Mouse (Mus musculus) MEL (cell line): ENCODE results near the gene Bcr. TPM values are rescaled to one million over a fixed set of nuclear protein-coding genes. Genes with fewer than 3 reads are reported as not detected.

ENCODE experiments used
- DNase-seq: peaks from one replicate; pipeline ENCODE4 v3.0.0; 2011; ENCODE audit warnings: low read depth, low spot score
- H3K27ac ChIP-seq: 2 replicates; pipeline ENCODE4 v1.5.1; 2012; ENCODE audit warnings: low read depth, mild to moderate bottlenecking, control low read depth, low read length, moderate library complexity; ENCODE audit not compliant: control insufficient read depth
- H3K27me3 ChIP-seq, 2 experiments: fragments of 150-350 bp in 1 of 2; sonication (generic) in 1 of 2; 2 replicates each; pipeline ENCODE4 v1.6.1; 2012; ENCODE audit warnings: low read length in 2 of 2, mild to moderate bottlenecking in 2 of 2, improper control_type of control experiment in 1 of 2, moderate library complexity in 1 of 2; ENCODE audit not compliant: insufficient read depth in 2 of 2, control insufficient read depth in 1 of 2
- H3K36me3 ChIP-seq, 2 experiments: 2 replicates each; pipeline ENCODE4 v1.6.1; 2012 to 2014; ENCODE audit warnings: low read length in 2 of 2, improper control_type of control experiment in 1 of 2, inconsistent platforms in 1 of 2, mild to moderate bottlenecking in 1 of 2; ENCODE audit not compliant: insufficient read depth in 2 of 2, control insufficient read depth in 1 of 2
- H3K4me1 ChIP-seq, 2 experiments: fragments of 150-350 bp in 1 of 2; sonication (generic) in 1 of 2; 2 replicates each; pipeline ENCODE4 v1.6.1; 2012; ENCODE audit warnings: low read length in 2 of 2, improper control_type of control experiment in 1 of 2, mild to moderate bottlenecking in 1 of 2; ENCODE audit not compliant: insufficient read depth in 2 of 2, control insufficient read depth in 1 of 2
- H3K4me3 ChIP-seq, 2 experiments: fragments of 150-350 bp in 1 of 2; sonication (generic) in 1 of 2; 2 replicates each; pipeline ENCODE4 v1.5.1; 2012; ENCODE audit warnings: low read depth in 2 of 2, low read length in 2 of 2, mild to moderate bottlenecking in 2 of 2, moderate library complexity in 2 of 2, control low read depth in 1 of 2, improper control_type of control experiment in 1 of 2; ENCODE audit not compliant: control insufficient read depth in 1 of 2, insufficient read depth in 1 of 2
- H3K79me2 ChIP-seq: 2 replicates; pipeline ENCODE4 v1.6.1; 2012; ENCODE audit warnings: mild to moderate bottlenecking, low read length, moderate library complexity; ENCODE audit not compliant: control insufficient read depth, poor library complexity, insufficient read depth
- H3K9ac ChIP-seq: 2 replicates; pipeline ENCODE4 v1.6.1; 2012; ENCODE audit warnings: low read depth, mild to moderate bottlenecking, control low read depth, low read length, moderate library complexity; ENCODE audit not compliant: control insufficient read depth, poor library complexity, severe bottlenecking
- H3K9me3 ChIP-seq: fragments of 150-350 bp; sonication (generic); replicated peaks from 2 replicates; pipeline ENCODE4 v1.6.1; 2012; ENCODE audit warnings: mild to moderate bottlenecking, low read length, improper control_type of control experiment, moderate library complexity; ENCODE audit not compliant: insufficient read depth
- BHLHE40 ChIP-seq: IDR thresholded peaks from 2 replicates; pipeline ENCODE4 v1.6.1; 2012; ENCODE audit warnings: low read depth, mild to moderate bottlenecking, inconsistent platforms, low read length, improper control_type of control experiment, borderline replicate concordance
- CHD1 ChIP-seq: IDR thresholded peaks from 2 replicates; pipeline ENCODE4 v1.6.1; 2012; ENCODE audit warnings: low read depth, mild to moderate bottlenecking, inconsistent platforms, low read length, improper control_type of control experiment
- CTCF ChIP-seq, 3 experiments: IDR thresholded peaks in 2 of 3; conservative IDR thresholded peaks in 1 of 3; 2 replicates each; pipeline ENCODE4 v1.5.1; 2011 to 2012; ENCODE audit warnings: low read length in 3 of 3, low read depth in 2 of 3, mild to moderate bottlenecking in 2 of 3, improper control_type of control experiment in 1 of 3, inconsistent platforms in 1 of 3, mixed read lengths in 1 of 3, moderate library complexity in 1 of 3; ENCODE audit not compliant: control insufficient read depth in 1 of 3, insufficient read depth in 1 of 3, poor library complexity in 1 of 3, severe bottlenecking in 1 of 3
- ELF1 ChIP-seq: IDR thresholded peaks from 2 replicates; pipeline ENCODE4 v1.6.1; 2014; ENCODE audit warnings: low read depth, mild to moderate bottlenecking, inconsistent platforms, low read length, improper control_type of control experiment, moderate library complexity
- EP300 ChIP-seq, 2 experiments: IDR thresholded peaks; 2 replicates each; pipeline ENCODE4 v1.6.1; 2011; ENCODE audit warnings: improper control_type of control experiment in 2 of 2, low read length in 2 of 2, low read depth in 1 of 2, mild to moderate bottlenecking in 1 of 2
- GABPA ChIP-seq: IDR thresholded peaks from 2 replicates; pipeline ENCODE4 v1.6.1; 2012; ENCODE audit warnings: low read depth, mild to moderate bottlenecking, inconsistent platforms, low read length, improper control_type of control experiment, moderate library complexity
- GATA1 ChIP-seq: IDR thresholded peaks from 2 replicates; pipeline ENCODE4 v1.6.1; 2011; ENCODE audit warnings: low read depth, low read length, improper control_type of control experiment
- JUND ChIP-seq: IDR thresholded peaks from 2 replicates; pipeline ENCODE4 v1.6.1; 2011; ENCODE audit warnings: low read depth, mild to moderate bottlenecking, improper control_type of control experiment, low read length
- MEF2A ChIP-seq: IDR thresholded peaks from 2 replicates; pipeline ENCODE4 v1.6.1; 2014; ENCODE audit warnings: low read depth, mild to moderate bottlenecking, inconsistent platforms, low read length, improper control_type of control experiment; ENCODE audit not compliant: poor library complexity, insufficient replicate concordance, severe bottlenecking; ENCODE audit errors: extremely low read depth
- NELFE ChIP-seq: IDR thresholded peaks from 2 replicates; pipeline ENCODE4 v1.6.1; 2011; ENCODE audit warnings: low read depth, low read length, improper control_type of control experiment
- POLR2AphosphoS5 ChIP-seq: IDR thresholded peaks from 2 replicates; pipeline ENCODE4 v1.6.1; 2012; ENCODE audit warnings: low read depth, borderline replicate concordance, mild to moderate bottlenecking, inconsistent platforms, low read length, moderate library complexity, mixed read lengths
- RAD21 ChIP-seq: IDR thresholded peaks from 2 replicates; pipeline ENCODE4 v1.6.1; 2011; ENCODE audit warnings: mild to moderate bottlenecking, low read depth, low read length, improper control_type of control experiment
- SMC3 ChIP-seq: IDR thresholded peaks from 2 replicates; pipeline ENCODE4 v1.6.1; 2011; ENCODE audit warnings: low read depth, low read length, improper control_type of control experiment
- TBP ChIP-seq: IDR thresholded peaks from 2 replicates; pipeline ENCODE4 v1.8.0; 2011; ENCODE audit warnings: low read depth, low read length, improper control_type of control experiment
- ZC3H11A ChIP-seq: IDR thresholded peaks from 2 replicates; pipeline ENCODE4 v1.6.1; 2012; ENCODE audit warnings: low read depth, mild to moderate bottlenecking, inconsistent platforms, low read length, improper control_type of control experiment
- ZKSCAN1 ChIP-seq: IDR thresholded peaks from 2 replicates; pipeline ENCODE4 v1.6.1; 2012; ENCODE audit warnings: low read depth, mild to moderate bottlenecking, inconsistent platforms, low read length, improper control_type of control experiment, moderate library complexity
- polyA plus RNA-seq, 2 experiments: library from polyadenylated mRNA; stranded (reverse) in 1 of 2; unstranded in 1 of 2; fragments of >175 nt in 1 of 2; fragments of >200 nt in 1 of 2; gene quantifications; 2 replicates each; pipeline versions ENCODE4 v1.2.1 to v1.2.4; 2012; ENCODE audit warnings: low replicate concordance in 2 of 2, low read depth in 1 of 2; ENCODE audit not compliant: insufficient read length in 2 of 2, insufficient read depth in 1 of 2, missing spikeins in 1 of 2
- total RNA-seq: library from RNA; depleted of rRNA; stranded (reverse); fragments of 300-350 nt; gene quantifications from 2 replicates; pipeline ENCODE4 v1.2.3, GENCODE M21; 2012

Gene Bcr
- total and polyA plus RNA-seq, 3 experiments, result not detected

DNA sequence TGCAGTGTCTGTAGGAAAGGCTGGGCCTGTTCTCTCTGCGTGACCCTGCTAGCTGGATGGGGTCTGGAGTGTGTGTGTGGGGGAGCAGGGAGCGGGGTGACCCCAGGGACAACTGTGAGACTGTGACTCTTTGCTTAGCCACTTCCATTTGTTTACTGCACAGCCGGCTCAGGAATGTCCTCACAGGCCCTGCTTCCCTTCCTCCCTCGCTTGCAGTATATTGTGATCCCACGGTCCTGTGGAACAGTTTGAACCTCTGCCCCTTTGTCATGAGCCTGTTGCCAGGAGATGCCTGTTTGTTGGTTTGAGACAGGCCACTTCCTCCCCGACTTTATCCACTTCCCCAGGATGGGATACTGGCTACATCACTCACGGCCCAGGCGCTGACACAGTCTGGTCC, 116.1 kb downstream of the Bcr start:
- no peaks in the 10 kb centered on the region for H3K36me3 ChIP-seq
- DNase-seq, result no peak
- no peaks in the 10 kb centered on the region for H3K79me2 ChIP-seq
- H3K4me3 ChIP-seq, result no peak overlapping the region
- TF ChIP-seq BHLHE40 (no peak), SMC3 (no peak), GABPA (no peak), ZKSCAN1 (no peak), TBP (no peak), JUND (no peak)
- no peak overlapping the region for H3K27ac ChIP-seq
- no peaks in the 10 kb centered on the region for H3K9me3 ChIP-seq
- no peaks in the 10 kb centered on the region for H3K4me1 ChIP-seq
- H3K9ac ChIP-seq, result no peak overlapping the region
- H3K27me3 ChIP-seq, result no peaks in the 10 kb centered on the region

DNA sequence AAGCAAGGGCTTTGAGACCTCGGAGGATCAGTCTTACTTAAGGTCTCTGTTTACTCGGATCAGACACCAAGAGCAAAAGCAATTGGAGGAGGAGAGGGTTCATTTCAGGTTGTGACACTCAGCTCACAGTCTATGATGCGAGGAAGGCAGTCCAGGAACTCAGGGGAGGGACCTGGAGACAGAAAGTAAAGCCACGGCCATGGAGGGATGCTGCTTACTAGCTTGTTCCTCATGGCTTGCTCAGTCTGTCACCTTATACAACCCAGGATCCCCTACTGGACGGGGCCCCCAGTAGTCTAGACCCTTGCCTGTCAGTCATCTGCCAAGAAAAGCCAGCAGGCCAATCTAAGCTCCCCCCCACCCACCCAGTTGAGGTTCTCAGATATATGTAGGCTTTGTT, 118.5 kb downstream of the Bcr start:
- no peaks in the 10 kb centered on the region for H3K4me1 ChIP-seq
- H3K9ac ChIP-seq, result no peak overlapping the region
- no peak overlapping the region for H3K27ac ChIP-seq
- H3K79me2 ChIP-seq, result no peaks in the 10 kb centered on the region
- H3K9me3 ChIP-seq, result no peaks in the 10 kb centered on the region
- no peaks in the 10 kb centered on the region for H3K27me3 ChIP-seq
- DNase-seq, result no peak
- H3K36me3 ChIP-seq, result no peaks in the 10 kb centered on the region
- TF ChIP-seq POLR2AphosphoS5 (no peak), ELF1 (no peak), CHD1 (no peak), MEF2A (no peak), NELFE (no peak), RAD21 (no peak)
- no peak overlapping the region for H3K4me3 ChIP-seq

DNA sequence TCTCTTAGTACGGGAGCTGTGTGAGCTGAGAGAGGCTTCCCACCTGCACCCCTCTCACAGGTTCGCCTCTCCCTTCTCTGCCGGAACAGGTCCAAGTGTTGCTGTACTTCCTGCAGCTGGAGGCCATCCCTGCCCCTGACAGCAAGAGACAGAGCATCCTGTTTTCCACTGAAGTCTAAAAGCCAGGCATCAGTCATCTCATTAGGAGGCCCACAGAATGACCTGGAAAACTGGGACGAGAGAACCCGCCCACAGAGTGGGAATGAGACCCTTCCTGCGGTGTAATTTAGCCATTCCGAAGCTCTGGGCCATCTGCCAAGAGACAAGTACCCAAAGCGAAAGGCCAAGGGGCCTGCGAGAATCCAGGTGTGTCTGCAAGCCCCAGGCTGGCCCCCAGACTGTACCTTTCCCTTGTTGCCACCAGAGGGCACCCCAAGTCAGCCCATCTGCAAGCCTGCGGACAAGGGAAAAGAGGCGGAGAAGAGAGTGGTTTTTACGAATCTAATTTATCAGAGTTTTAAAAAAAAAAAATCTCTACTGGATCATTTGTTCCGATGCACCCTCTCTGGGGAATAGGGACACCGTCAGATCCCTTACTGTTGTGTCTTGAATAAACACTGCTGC, 121.9 kb downstream of the Bcr start:
- DNase-seq, result peak; percentile 64
- no peaks in the 10 kb centered on the region for H3K4me1 ChIP-seq
- TF ChIP-seq ZC3H11A (peak; percentile 89), ELF1 (no peak), RAD21 (peak; percentile 88), SMC3 (peak; percentile 93), GATA1 (no peak), CTCF (IDR thresholded peaks at IDR 0.05 in 2 of 3, conservative IDR thresholded peaks at IDR 0.05 in 1 of 3; ENCODE audit: control insufficient read depth in 1 of 3, insufficient read depth in 1 of 3, low read depth in 2 of 3, low read length in 3 of 3, poor library complexity in 1 of 3, severe bottlenecking in 1 of 3) (peak; percentile 65 to 97 (median 89)), EP300 (IDR thresholded peaks at IDR 0.05; ENCODE audit: low read depth in 1 of 2, low read length in 2 of 2) (no peak)
- TF ChIP-seq, all 39 proteins: peak for 4
- H3K9me3 ChIP-seq, result no peaks in the 10 kb centered on the region
- H3K27ac ChIP-seq, result no peak overlapping the region
- no peak overlapping the region for H3K4me3 ChIP-seq
- no peaks in the 10 kb centered on the region for H3K79me2 ChIP-seq
- H3K9ac ChIP-seq, result no peak overlapping the region
- no peaks in the 10 kb centered on the region for H3K27me3 ChIP-seq
- no peaks in the 10 kb centered on the region for H3K36me3 ChIP-seq
